Mouse (Mus musculus) kidney, embryonic 14.5 days (tissue): ENCODE data around the gene Rnft2. TPM values are rescaled to one million over a fixed set of nuclear protein-coding genes. Genes with fewer than 3 reads are reported as not detected.

ENCODE experiments used
- ATAC-seq: fragments of 200-750 bp; cut with Nextera tagmentation; 2 replicates; pipeline ENCODE4 v1.8.0; 2017; ENCODE audit warnings: moderate number of reproducible peaks, mild to moderate bottlenecking, moderate TSS enrichment, moderate library complexity; ENCODE audit not compliant: low FRiP score, low TSS enrichment
- H3K27ac ChIP-seq: fragments of 300-500 bp; sonication (generic); 2 replicates; pipeline ENCODE4 v1.5.1; 2014; ENCODE audit warnings: low read depth, mild to moderate bottlenecking, low read length, moderate library complexity, mixed read lengths
- H3K27me3 ChIP-seq: fragments of 300-500 bp; sonication (generic); 2 replicates; pipeline ENCODE4 v1.6.1; 2014; ENCODE audit warnings: mild to moderate bottlenecking, low read length; ENCODE audit not compliant: control insufficient read depth, insufficient read depth
- H3K36me3 ChIP-seq: fragments of 300-500 bp; sonication (generic); 2 replicates; pipeline ENCODE4 v1.6.1; 2014; ENCODE audit warnings: low read length, mixed read lengths; ENCODE audit not compliant: control insufficient read depth, insufficient read depth
- H3K4me1 ChIP-seq: fragments of 300-500 bp; sonication (generic); 2 replicates; pipeline ENCODE4 v1.6.1; 2014; ENCODE audit warnings: low read length, mixed read lengths; ENCODE audit not compliant: control insufficient read depth, insufficient read depth
- H3K4me2 ChIP-seq: fragments of 300-500 bp; sonication (generic); replicated peaks from 2 replicates; pipeline ENCODE4 v1.6.1; 2014; ENCODE audit warnings: low read depth, mild to moderate bottlenecking, low read length
- H3K4me3 ChIP-seq: fragments of 300-500 bp; sonication (generic); 2 replicates; pipeline ENCODE4 v1.5.1; 2014; ENCODE audit warnings: mild to moderate bottlenecking, low read length
- H3K9ac ChIP-seq: fragments of 300-500 bp; sonication (generic); 2 replicates; pipeline ENCODE4 v1.6.1; 2014; ENCODE audit warnings: low read depth, mild to moderate bottlenecking, low read length, moderate library complexity
- H3K9me3 ChIP-seq: fragments of 300-500 bp; sonication (generic); 2 replicates; pipeline ENCODE4 v1.6.1; 2016; ENCODE audit warnings: low read length; ENCODE audit not compliant: control insufficient read depth
- WGBS: fragments of 180-500 bp; shearing (Covaris S2); extraction: QIAGEN DNeasy Blood & Tissue Kit; methylation state at CpG from one replicate; pipeline ENCODE4 v1.1.7; 2014; 5-methylcytosine and 5-hydroxymethylcytosine counted together
- polyA plus RNA-seq: library from polyadenylated mRNA; unstranded; fragments of >200 nt; fragmentation: Nextera tagmentation; extraction: Ambion mirVana; gene quantifications from 2 replicates; pipeline ENCODE4 v1.2.1, GENCODE M21; 2014

Gene Rnft2
- polyA plus RNA-seq, 1 experiment from 2014 or later = 4.2 TPM

DNA sequence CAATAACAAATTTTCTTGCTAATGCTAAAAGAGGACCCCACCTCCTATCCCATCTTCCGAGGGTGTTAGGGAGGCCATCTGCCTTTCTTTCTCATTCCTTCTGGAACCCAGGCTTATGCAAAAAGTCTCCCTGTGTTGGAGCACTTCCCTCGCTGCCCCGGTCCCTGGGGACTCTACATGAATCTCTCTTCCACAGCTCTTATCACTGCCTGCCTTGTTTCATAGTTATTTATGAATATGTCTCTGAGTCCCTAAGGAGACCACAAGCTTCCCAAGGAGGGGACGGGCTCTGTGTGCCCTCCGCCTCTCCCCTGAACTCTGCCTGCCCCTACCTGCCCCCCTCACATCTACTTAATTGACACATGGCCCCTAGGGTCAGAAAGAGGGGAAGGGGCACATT lies 45.2 kb downstream of the Rnft2 start:
- Histone ChIP-seq H3K27ac (no peak overlapping the region), H3K4me2 (no peak overlapping the region), H3K36me3 (no peaks in the 10 kb centered on the region), H3K4me3 (no peak overlapping the region), H3K4me1 (peaks cover 13% of the 10 kb centered on the region), H3K27me3 (no peaks in the 10 kb centered on the region), H3K9ac (no peak overlapping the region), H3K9me3 (no peaks in the 10 kb centered on the region)
- no peak for ATAC-seq
- WGBS = 57% methylated on average over 5 of the region's 5 CpGs

DNA sequence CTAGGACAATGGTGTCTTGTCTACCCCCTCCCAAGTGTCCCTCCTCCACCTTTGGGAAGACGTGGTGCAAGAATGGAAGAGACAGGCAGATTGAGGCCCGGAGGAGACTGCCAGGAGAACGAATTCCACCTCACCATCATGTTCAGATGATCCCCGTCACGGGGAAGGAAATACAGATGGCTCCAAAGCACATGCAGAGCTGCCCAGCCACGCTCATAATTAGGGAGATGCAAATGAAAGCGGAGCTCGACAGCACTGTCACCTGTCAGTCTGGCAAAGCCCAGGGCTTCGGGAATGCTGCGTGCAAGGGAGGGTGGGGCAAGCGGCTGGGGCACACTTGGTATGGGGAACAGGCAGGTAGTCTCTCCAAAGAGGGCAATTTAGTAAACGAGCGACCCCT lies 47.5 kb downstream of the Rnft2 start:
- Histone ChIP-seq H3K9ac (no peak overlapping the region), H3K4me1 (no peaks in the 10 kb centered on the region), H3K36me3 (no peaks in the 10 kb centered on the region), H3K9me3 (no peaks in the 10 kb centered on the region), H3K4me3 (no peak overlapping the region), H3K27ac (no peak overlapping the region), H3K4me2 (no peak overlapping the region), H3K27me3 (no peaks in the 10 kb centered on the region)
- WGBS = 76% methylated on average over 13 of the region's 13 CpGs
- no peak for ATAC-seq

DNA sequence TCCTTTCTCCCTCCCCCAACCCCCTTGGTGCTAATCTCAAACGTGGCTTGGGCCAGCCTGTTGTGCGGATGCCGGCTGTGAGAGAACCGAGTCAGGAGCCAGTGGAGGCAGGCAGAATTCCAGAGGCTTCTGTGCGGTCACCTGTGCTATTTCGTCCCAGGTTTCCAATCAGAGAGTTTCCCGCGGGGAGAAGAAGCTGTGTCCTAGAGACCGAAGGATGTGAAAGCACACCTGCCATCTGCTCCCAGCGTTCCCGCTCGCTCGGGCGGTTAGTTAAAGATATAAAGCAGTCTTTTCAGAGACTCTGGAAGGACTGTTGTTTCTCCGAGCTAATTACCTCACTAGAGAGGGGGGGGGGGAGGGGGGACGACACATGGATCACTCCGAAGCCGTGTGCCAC lies 52.7 kb downstream of the Rnft2 start:
- WGBS = 21% methylated on average over 17 of the region's 18 CpGs
- Histone ChIP-seq H3K27me3 (peaks cover 5% of the 10 kb centered on the region; the same call in 1 of the 2 replicates), H3K36me3 (no peaks in the 10 kb centered on the region), H3K4me2 (no peak overlapping the region), H3K4me1 (no peaks in the 10 kb centered on the region), H3K9me3 (no peaks in the 10 kb centered on the region), H3K9ac (no peak overlapping the region), H3K4me3 (no peak overlapping the region), H3K27ac (no peak overlapping the region)
- ATAC-seq = no peak

DNA sequence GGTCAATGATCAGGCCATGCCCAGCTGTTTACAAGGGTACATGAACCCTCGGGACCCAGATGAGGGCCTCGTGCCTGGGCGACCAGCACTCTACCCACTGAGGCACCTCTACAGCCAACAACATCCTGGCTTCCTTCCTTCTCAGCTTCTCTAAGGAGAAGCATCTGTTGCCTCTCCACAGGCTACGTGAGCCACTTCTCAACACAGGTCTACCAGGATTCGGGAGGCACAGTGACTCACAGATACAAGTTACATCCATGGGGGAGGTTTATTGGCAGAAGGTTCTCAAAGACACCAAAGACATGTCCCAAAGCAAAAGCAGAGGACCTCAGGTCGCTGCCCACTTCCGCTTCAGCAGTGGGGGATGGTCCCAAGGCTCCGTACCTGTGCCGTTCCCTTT lies 54.4 kb downstream of the Rnft2 start:
- Histone ChIP-seq H3K4me2 (no peak overlapping the region), H3K27me3 (peaks cover 5% of the 10 kb centered on the region; the same call in 1 of the 2 replicates), H3K4me1 (no peaks in the 10 kb centered on the region), H3K27ac (no peak overlapping the region), H3K36me3 (no peaks in the 10 kb centered on the region), H3K4me3 (no peak overlapping the region), H3K9ac (no peak overlapping the region), H3K9me3 (no peaks in the 10 kb centered on the region)
- WGBS = 78% methylated on average over 9 of the region's 9 CpGs
- no peak for ATAC-seq

DNA sequence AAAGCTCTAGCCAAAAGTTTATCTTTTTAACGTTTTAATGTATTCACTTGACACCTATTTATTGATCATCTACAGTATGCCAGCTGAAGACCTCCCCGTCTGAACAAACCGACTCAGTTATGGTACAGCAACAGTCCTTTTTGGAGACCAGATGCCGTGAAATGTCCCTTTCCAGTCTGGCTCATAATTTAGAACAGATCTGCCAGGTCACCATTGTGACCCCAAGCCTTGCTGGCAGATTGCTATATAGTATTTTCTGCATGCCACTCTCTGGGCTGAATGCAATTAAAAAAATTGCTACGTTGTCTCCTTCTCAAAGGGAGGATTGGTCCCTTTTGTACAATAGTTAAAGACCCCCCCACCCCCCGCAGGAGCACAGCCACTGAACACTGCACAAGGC lies 56.6 kb downstream of the Rnft2 start:
- no peaks in the 10 kb centered on the region for H3K4me1 ChIP-seq
- no peak overlapping the region for H3K9ac ChIP-seq
- no peak overlapping the region for H3K4me2 ChIP-seq
- no peaks in the 10 kb centered on the region for H3K9me3 ChIP-seq
- H3K36me3 ChIP-seq = no peaks in the 10 kb centered on the region
- H3K27me3 ChIP-seq = peaks cover 5% of the 10 kb centered on the region; the same call in 1 of the 2 replicates
- no peak for ATAC-seq
- H3K27ac ChIP-seq = no peak overlapping the region
- H3K4me3 ChIP-seq = no peak overlapping the region
- WGBS = 59% methylated on average over 6 of the region's 6 CpGs

DNA sequence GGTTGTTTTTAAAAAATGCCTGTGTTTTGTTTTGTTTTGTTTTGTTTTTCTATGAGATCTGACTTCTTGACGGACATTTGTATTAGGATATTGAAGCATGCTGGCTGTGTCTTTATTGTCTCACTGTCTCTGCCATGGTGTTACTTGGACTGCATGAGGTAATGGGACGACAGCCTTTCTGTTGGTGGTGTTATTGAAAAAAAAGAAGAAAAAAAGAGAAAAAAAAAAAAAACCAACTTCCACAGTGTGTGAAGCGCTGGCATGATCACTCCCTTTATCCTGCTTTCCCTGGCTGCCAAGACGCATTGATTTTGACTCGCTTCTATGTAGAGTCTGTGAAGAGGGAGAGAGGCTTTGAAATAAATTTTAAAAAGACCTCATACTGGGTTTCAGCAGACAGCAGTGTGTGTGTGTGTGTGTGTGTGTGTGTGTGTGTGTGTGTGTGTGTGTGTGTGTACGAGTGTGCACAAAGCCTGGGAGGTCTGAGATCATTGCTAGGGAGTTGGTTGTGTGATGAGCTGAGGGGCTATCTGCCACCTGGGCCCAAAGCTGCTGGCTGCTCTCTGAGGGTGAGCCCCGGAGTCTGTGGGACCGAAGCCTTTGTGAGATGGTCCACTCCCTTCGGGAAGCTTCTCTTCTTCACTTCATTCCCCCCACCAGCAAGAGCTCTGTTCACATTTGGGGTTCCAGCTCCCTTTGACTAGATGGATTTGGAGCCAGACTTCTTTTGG lies 57.8 kb downstream of the Rnft2 start:
- no peaks in the 10 kb centered on the region for H3K9me3 ChIP-seq
- H3K9ac ChIP-seq = no peak overlapping the region
- no peak overlapping the region for H3K4me2 ChIP-seq
- ATAC-seq = no peak
- no peak overlapping the region for H3K27ac ChIP-seq
- H3K27me3 ChIP-seq = peaks cover 5% of the 10 kb centered on the region; the same call in 1 of the 2 replicates
- H3K4me1 ChIP-seq = no peaks in the 10 kb centered on the region
- 83% methylated on average over 9 of the region's 9 CpGs for WGBS
- no peaks in the 10 kb centered on the region for H3K36me3 ChIP-seq
- no peak overlapping the region for H3K4me3 ChIP-seq

DNA sequence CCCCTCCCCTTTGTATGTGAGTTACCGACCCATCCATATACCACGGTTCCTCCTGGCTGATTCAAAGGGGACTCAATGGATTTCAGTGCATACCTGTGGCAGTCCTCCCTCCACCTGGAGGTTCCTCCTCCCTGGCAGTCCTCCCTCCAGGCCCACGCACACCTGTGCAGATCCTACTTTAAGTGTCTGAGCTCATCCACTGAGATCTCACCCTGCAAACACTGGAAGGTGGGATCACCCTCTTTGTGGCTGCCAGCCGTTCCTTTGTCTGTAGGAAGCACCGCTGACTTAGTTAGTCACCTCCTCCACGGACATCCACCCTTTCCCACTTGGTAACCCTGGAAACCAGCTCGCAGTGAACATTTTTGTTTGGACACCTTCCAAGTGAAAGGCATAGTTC lies 67.3 kb downstream of the Rnft2 start:
- Histone ChIP-seq H3K27ac (no peak overlapping the region), H3K4me3 (no peak overlapping the region), H3K9me3 (no peaks in the 10 kb centered on the region; the same call in 1 of the 2 replicates), H3K4me2 (no peak overlapping the region), H3K27me3 (peaks cover 22% of the 10 kb centered on the region), H3K36me3 (no peaks in the 10 kb centered on the region), H3K9ac (no peak overlapping the region), H3K4me1 (0 out of 2 replicates have a peak, but pooled peaks cover 3% of the 10 kb centered on the region)
- 82% methylated on average over 7 of the region's 7 CpGs for WGBS
- ATAC-seq = no peak

DNA sequence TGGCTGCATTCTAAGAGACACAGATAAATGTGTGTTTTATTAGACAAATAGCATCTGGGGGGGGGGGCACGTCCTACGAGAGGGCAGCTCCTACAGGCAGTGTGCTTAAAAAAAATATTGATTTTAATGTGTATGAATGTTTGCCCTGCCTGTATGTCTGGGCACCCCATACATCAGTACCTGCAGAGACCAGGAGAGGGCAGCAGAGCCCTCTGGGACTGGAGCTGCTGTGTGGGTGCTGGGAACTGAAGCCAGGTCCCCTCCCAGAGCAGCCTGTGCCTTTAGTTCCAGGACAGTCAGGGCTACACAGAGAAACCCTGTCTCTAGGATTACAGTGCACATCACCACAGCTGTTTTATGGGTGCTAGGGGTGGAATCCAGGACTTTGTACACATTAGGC lies 69.8 kb downstream of the Rnft2 start:
- Histone ChIP-seq H3K9me3 (no peaks in the 10 kb centered on the region; the same call in 1 of the 2 replicates), H3K4me1 (peaks cover 9% of the 10 kb centered on the region), H3K36me3 (no peaks in the 10 kb centered on the region), H3K27me3 (peaks cover 43% of the 10 kb centered on the region), H3K9ac (no peak overlapping the region), H3K27ac (no peak overlapping the region), H3K4me2 (no peak overlapping the region), H3K4me3 (no peak overlapping the region)
- ATAC-seq = no peak
- 34% methylated on average over 2 of the region's 2 CpGs for WGBS

DNA sequence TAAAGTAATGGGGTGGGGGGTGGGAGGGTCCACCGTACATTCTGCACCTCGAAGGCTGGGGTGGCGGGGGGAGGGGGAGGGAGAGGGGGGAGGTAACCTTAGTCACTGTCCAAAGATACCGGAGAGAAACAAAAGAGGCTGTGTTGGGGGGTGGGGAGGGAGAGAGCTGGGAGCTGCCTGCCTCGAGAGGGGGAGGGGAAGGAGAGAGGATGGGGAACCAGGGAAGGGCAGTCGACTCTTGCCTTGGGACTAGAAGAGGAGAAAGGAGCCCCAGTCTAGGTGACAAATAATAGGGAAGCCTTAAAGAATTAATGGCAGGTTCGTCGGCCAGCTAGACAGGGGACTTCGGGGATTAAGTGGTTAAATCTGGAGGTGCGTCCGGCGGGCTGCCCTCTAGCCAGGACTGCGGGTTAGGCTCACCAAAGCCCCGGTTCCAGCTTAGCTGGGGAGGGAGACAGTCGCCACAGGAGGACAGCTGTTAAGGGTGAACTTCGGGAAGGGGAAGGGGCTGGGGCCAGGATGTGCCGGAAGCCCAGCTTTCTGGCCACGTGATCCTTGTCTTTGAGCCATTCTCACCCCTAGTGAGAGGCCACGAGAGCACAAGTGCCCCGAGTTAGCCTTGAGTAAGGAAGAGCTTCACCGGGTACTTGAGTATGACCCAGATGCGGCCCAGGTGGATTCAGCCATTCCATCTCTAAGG lies 70.5 kb downstream of the Rnft2 start:
- Histone ChIP-seq H3K4me1 (peaks cover 11% of the 10 kb centered on the region), H3K4me3 (peak overlapping the region; percentile 28), H3K9me3 (no peaks in the 10 kb centered on the region; the same call in 1 of the 2 replicates), H3K4me2 (peak overlapping the region; percentile 48), H3K27ac (no peak overlapping the region), H3K9ac (peak overlapping the region; percentile 34; the same call in 1 of the 2 replicates), H3K36me3 (no peaks in the 10 kb centered on the region), H3K27me3 (peaks cover 49% of the 10 kb centered on the region)
- WGBS = under 1% methylated on average over 19 of the region's 22 CpGs
- ATAC-seq = no peak
